Mouse (Mus musculus) spleen, postnatal 36 days (tissue): ENCODE measurements around the gene Gm5089.

ENCODE experiments used
- DNase-seq, 2 experiments: peaks; one replicate each; pipeline ENCODE4 v3.0.0; 2022; ENCODE audit warnings: low spot score in 2 of 2, mixed read lengths in 1 of 2

The Gm5089 gene

GRCm38 (mm10) chr14:122426529-122427203, 24.2 kb downstream of the Gm5089 start:
- no peak for DNase-seq

- no peak for DNase-seq
Observed at GRCm38 (mm10) chr14:122424441-122424840, 26.5 kb downstream of the Gm5089 start.

GRCm38 (mm10) chr14:122416166-122416771, 34.6 kb downstream of the Gm5089 start:
- no peak for DNase-seq

DNA sequence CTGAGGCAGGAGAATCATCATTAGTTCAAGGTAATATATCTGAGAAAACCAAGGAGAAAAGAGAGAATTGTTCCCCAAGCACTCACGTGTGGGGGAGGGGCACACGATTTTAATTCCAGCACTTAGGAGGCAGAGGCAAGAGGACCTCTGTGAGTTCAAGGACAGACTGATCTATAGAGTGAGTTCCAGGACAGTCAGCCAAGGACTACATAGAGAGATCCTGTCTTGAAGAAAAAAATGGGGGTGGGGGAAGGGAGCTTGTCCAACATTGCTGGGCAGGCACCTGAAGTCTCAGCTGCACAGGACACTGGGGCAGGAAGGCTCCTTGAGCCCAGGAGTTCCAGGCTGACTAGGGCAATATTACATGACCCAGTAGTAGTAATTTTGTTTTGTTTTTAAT, 36.1 kb downstream of the Gm5089 start:
- DNase-seq = no peak

DNA sequence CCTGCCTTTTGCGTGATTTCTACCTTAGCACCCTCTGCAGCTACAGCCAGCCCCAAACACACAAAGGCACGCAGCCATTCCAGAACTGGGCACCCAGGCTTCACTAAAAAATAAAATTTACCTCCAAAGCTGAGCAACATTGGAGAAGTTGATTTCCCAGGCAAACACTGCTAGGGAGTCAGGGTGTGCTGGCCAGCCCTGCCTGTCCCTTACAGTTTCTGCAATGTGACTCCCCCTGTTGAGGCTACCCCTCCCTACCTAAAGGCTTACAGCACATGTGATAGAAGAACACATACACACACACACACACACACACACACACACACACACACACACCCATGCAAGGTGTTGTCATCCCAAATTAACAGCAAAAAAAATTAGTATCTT, 37.4 kb downstream of the Gm5089 start:
- DNase-seq = no peak

DNA sequence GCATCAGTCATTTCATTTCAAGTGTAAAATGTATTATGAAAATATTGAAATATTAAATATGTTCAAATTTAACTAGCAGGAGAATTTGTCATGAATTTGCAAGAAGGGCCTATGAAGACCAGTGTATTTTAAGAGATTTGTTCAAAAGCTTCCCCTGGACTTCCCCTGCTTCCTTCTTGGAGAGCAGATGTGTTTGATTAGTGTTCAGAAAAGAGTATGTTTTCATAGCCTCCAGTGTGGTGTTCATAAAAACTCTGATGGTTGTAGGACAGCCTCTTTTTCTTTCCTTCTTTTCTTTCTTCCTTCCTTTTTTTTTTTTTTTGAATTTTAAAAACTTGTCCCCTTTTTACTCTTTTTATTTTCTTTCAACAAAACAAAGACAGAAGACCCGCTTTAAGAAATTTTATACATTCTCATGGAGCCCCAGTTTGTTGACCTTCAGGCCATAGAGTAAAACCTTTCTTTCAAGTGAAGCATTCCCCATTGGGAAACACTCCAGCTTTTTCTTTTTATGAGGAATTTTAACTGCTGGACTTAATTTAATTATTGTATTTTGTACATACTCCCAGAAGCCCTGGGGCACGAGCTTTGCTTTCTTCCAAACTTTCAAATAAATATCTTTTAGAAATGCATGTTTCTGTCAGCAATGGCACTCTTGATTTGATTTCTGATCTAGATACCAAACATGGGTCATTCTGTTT, 37.9 kb downstream of the Gm5089 start:
- no peak for DNase-seq

DNA sequence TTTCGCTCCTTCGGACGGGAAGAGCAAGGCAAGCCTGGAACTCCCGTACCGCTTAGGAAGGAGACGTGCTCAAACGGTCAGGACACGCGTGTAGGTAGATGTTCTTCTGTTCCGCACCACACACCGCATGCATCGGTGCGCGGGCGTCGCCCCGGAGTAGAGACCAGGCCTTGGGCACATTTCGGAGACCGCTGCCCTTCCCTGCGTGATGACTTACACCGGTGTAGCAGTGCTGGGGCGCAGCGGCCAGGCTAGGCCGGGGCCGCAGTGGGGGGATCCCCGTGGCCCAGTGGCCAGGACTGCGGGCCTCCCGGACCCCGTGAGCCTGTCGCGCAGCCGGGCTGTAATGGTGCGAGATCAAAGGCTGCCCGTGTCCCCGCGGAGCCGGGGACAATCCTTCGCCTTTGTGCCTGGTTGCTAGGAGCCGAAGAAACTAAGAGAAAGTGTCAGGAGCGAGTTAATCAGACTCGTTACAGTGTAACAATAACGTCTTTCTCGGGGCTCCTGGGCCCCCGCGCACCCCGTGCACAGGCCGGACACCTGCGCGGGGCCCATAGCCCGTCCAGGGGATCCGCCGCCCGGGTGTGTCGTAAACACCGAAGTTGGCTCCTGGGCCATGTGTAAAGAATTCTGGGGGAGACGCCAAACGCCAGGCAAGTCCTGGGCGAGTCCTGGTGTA, 44.2 kb downstream of the Gm5089 start:
- DNase-seq = no peak

- no peak for DNase-seq
Observed at GRCm38 (mm10) chr14:122405897-122406540, 44.9 kb downstream of the Gm5089 start.

DNA sequence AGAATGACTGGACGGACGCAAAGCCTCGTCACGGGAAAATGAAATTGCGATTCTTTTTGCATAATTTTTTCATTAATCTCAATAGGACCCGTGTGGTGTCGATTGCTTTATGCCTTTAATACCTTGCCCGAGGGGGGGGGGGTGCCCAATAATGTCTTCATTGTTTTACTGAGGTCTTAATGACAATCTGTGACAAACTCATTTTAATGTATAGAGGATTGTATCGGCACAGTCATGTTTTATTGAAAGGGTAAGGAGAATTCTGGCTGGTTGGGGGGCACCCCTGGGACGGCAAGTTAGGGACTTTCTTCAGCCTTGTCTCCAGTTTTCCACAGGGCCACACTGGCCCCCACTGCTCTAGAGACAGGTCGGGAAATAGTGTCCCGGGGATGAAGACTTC, 45.7 kb downstream of the Gm5089 start:
- no peak for DNase-seq

DNA sequence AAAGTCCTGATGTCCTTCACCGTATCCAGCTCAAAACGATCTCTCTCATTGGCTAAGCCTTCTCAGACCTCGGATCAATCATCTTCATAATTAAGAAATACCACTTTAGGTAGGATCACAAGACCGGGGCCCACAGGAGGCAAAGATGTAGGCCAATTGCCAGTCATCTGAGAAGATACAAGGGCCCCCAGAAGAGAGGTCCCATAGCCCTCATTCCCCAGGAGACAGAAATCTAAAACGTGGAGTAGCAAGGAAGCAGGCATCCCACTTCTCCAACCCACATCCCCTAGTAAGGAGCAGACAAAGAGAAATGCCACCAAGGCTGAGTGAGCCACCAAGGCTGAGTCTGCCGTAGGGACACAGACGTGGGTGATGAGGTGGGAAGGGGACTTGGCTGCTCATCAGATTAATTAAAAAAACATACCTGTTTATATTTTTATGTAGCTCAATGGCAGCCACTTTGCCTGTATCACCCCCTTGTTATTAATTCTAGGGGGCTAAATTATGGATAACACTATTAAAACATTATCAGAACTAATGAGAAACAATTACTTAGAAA, 46.2 kb downstream of the Gm5089 start:
- DNase-seq = no peak

DNA sequence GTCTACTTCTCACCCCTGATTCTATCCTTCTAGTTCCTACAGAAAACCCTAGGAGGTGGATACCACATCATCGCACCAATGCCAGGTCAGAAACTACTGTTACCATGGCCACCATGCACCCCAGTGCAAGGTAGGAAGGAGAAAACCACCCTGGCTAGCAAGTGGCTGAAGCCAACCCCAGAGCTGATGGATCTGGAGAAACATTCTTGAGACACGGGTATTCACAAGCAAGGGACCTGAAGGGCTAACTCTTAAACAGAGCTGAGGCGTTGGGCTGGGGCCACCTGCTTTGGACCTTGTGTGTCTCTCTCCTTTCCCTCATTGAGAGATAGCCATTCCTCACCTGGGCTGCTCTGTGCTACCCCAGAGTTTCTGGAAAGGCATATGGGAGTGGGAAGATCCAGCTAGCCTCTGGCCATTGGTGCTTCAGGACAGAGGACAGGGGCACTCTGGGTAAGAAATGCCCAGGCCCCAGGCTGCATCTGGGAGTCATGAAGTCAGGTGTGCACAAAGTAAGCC, 47.4 kb downstream of the Gm5089 start:
- no peak for DNase-seq

- DNase-seq = no peak
Observed at GRCm38 (mm10) chr14:122402716-122403258, 48.1 kb downstream of the Gm5089 start.

DNA sequence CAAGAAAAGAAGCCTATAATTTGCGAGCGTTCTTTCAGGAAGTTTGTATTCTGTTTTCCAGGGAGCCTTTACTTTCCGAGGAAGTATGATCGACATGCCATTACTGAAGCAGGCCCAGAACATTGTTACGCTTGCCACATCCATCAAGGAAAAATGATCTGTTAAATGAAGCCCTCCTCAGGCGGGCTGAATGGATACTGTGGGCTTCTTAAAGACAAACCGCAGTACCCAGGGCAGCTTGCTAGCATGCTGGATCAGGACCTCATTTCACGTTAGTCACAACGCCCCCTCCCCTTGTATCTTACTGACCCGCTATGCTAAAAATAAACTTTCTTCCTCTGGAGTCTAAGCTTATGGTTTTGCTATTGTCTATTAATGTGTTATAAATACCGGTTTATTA, 49.0 kb downstream of the Gm5089 start:
- DNase-seq = no peak

- no peak for DNase-seq
Observed at GRCm38 (mm10) chr14:122399906-122400305, 51.0 kb downstream of the Gm5089 start.

GRCm38 (mm10) chr14:122398676-122399075, 52.2 kb downstream of the Gm5089 start:
- DNase-seq = no peak

- DNase-seq = no peak
Observed at GRCm38 (mm10) chr14:122393119-122393518, 57.8 kb downstream of the Gm5089 start.

DNA sequence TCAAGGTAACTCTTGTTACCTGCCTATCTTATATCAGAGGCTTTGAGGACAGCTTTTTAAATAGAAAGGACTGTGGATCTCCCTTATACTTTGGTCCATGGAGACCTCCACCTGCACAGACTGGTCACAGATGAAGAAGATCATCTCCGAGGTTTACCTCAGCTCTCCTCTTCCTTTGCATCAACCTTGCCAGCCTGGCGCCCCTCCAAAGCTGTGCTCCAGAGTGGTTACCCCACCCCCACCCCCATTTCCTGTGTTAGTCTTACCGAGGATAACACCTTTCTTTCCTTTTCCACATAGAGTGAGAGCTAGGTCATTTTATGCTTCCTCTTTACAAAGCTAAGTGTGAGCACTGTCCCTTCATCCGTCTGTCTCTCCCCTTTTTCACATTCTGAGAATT, 60.0 kb downstream of the Gm5089 start:
- no peak for DNase-seq

DNA sequence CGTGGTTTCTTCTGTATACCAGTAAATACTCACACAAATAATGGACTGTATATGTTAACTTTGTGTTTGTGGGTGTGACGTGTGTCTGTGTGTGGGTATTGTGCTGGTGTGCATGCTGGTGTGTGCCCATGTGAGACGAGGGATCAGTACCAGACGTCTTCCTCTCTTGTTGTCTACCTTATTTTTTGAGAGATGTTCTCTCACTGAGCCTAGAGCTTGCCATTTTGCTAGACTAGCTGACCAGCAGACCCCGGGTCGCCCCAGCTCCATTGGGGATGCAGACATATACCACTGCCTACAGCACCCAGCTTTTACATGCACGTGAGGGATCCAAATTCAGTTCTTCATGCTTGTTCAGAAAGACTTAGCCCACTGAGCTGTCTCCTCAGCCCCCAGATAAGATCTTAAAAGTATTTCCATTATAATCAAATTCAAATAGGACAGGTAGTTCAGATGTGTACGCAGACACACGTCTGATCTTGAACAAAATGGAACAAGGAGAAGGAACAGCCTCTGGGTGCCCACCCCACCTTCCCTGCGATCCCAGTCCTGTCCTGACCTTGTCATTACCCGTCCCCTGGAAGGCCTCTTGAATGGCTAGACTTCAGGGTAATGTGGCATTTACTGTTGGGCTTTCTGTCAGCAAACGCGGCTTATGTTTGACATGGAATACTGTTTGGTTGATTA, 61.1 kb downstream of the Gm5089 start:
- no peak for DNase-seq

- DNase-seq = no peak
Observed at GRCm38 (mm10) chr14:122388431-122389031, 62.4 kb downstream of the Gm5089 start.

- DNase-seq = no peak
Observed at GRCm38 (mm10) chr14:122387781-122388180, 63.1 kb downstream of the Gm5089 start.
